Mouse (Mus musculus) CD8-positive naive resting alpha-beta T cell, adult 2 months (primary cell): ENCODE results near the gene Commd2.

Experiments
- DNase-seq, 2 experiments: peaks; one replicate each; pipeline ENCODE4 v3.0.0; 2022; ENCODE audit warnings: low read depth in 2 of 2, low spot score in 2 of 2

The Commd2 gene

DNA sequence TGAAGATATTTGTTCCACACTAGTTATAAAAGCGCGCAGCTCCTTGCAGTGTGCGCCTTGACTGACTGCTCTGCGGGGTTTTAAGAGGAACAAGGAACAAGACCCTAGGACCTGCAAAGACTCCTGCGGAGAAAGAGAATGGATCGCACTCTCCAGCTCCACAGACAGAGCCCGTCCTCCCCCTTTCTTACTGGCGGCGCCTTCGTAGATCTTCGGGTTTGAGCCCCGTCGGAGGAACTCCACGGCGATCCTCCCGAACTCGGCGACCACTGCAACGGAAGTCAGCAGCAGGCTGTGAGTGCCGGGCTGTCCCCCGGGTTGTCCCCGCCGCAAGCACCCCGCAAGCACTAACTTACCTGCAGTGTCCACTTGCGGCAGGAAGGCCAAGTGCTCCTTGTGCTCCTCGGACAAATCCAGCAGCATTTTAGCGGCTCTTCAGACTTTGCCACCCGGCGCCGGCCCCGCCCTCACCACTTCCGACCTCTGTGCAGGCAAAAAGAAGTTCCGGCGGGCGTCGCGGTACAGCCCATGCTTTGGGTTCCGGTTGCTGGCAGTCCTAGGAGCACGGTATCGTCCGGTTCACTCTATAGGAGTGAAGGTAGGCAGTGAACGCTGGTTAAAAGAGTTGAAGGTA, at the start of gene Commd2:
TSS of gene Commd2 (minus strand) at position 485 of the 634 bp plus-strand sequence.
- peak; percentile 82 to 89 for DNase-seq

DNA sequence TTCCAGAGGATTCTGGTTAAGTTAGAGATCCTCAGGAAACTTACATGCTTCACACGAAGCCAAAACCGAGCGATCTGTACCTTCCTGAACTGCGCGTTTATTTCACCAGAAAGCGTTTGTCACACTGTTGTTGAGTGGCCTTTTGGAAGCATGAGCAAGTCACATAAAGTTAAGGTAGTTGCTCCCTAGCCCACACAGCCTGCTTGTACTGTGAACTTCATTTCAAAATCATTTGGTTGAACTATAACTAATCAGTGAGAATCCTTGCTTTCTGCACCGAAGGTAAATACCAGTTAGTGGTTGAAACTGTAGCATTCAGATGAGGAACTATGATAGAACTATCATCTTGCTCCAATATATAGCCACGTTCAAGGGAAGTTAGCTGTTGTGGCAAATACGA, 45.3 kb upstream of the Commd2 start:
- DNase-seq = no peak

DNA sequence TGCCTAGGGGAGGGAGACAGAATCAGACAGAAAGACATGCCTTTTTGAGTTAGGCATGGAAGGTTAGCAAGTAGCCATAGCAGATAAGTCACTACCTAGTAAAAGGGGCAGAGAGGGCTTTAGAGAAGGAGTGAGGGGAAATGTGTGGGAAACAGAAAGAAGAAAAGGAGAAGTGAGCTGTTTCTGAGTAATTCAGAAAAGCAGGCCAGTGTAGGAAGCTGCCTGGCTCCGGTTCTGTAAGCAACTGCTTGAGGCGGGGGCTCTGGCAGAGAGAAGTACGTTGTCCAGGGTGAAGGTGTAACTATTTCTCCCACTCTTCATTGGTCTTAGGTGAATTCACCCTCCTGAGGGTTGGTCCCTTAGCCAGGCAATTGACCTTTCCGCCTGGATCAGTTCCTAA, 44.7 kb upstream of the Commd2 start:
- DNase-seq = no peak

DNA sequence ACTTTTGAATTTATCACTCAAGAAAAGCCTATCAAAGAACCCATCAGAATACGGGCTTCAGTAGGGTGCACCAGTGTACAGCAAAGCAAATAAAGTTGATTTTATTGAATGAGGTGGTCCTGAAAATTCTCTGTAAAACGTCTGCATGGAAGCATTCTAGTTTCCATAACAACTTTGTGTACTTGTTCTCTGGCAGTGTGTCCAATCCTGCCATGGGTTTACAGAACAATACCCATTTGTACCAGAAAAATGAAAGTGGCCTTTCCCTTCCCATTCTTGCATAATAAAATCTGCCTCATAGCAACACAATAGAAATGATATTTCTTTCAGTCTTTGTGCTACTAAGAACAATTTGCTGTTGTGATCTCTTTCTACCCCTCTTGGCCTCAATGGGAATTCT, 41.2 kb upstream of the Commd2 start, which contains the start of gene Ankub1:
TSS of gene Ankub1 (minus strand) at position 81 of the 400 bp plus-strand sequence.
- DNase-seq = no peak

DNA sequence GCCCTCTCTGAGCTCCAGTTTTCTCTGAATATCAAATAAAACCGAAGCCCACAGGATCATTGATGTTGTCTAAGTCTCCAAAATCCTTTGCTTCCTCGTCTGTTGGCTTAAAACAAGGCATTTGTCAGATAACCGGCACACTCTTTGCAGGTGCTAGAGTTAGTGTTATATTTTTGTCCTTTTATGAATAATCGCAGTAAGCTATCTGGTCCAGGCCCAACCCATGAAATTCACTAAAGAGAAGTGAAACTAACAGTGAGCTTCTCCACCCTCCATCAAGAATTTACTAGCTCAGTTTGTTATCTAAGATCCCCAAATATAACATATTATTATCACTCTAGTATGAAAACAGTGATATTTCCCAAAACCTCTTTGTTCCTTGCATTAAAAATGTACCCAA, 40.3 kb upstream of the Commd2 start:
- DNase-seq = no peak

DNA sequence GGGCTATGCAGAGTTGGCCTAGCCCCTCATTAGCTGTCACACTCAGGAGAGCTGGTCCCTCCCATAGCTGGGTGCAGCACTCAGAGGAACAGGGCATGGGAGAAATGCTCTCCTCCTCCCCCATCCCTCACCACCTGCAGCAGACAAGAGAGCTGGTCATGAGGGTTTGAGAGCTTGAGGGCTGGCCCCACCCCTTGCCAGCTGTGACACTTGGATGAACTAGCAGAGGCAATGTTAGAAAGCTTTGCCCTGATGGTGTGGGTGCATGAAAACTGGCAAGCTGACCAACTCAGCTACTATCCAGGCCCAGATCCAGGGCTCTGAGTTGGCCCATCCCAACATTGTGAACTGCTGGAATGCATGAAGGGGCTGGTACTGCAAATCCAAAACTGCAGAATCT, 26.3 kb upstream of the Commd2 start:
- DNase-seq = no peak

DNA sequence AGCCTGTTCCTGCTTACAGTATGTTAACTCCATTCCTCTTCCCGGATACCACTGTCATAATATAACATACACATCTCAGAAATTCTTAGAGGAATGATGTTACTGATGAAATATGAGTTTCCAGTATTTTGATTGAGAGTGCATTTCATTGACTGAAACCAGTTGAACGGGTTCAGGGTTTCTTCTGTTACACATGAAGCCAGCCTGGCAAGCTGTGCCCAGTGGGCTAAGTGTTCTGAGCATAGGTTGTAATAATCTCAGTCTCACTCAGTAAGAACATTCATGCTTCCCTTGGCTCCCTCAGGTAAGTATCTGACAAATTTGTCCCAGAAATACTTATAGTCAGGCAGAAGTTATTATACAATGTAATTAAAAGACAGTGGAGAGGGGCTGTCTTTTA, 22.6 kb upstream of the Commd2 start:
- DNase-seq = no peak

DNA sequence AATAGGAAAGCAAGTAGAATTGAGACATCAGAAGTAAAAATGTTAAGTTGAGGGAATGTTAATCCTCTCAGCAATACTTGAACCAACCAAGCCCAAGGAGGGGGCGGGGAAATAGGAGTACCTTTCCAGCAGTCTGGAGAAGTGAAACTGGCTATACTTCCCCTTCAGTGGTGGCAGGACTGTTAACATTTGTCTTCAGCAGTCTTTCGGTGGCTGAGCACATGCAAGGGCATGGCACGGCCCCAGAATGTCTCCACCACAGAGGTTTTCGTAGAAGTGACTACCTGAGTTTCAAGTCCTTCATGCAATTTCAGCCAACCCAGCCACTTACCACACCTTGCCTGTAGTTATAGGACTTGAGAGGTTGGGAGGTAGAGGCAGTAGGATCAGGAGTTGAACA, 22.1 kb upstream of the Commd2 start:
- DNase-seq = no peak

DNA sequence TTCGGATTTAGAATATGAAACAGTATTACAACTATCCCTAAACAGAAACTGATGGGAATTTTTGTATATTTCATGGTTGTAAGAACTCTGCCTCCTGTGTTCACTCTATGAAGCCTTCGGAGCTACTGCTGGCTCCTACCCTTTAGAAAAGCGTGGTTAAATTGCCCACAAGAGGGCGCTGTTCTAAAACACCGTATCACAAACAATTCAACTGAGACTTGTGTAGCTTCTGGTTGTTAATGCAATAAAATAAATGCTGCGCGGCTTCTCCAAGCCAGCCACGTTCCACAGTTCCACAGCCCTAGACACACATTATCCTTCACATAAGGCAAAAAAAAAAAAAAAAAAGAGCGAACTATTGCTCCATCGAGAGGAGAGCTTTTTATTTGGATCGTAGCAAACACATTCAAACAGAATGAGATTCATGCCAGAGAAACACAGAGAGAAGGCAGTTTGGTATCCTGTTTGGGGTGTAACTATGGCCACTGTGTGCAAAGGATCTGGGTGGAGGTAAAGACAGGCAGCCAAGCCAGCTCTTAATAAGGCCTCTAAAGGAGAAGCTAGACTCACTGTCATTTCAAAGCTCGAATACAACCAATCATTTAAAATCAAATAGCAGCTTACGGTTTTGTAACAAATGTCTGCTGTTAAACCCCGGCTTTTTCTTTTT, 15.7 kb upstream of the Commd2 start:
- peak; percentile 23 to 45 for DNase-seq

DNA sequence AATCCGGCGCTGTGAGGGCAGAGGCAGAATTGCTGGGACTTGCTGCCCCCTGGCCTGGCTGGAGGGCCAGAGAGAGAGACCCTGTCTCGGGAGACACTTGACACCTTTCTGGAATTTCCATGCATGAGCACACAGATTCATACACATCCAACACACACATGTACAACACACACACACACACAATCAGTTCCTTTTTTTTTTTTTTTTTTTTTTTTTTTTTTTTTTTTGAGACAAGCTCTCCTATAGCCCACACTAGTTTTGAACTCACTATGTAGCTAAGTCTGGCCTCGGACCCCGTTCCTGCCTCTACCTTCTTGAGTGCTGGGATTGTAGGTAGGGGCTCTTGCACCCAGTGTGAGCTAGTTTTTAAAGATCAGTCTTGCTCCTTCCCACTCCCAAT, 14.4 kb upstream of the Commd2 start:
- DNase-seq = no peak

DNA sequence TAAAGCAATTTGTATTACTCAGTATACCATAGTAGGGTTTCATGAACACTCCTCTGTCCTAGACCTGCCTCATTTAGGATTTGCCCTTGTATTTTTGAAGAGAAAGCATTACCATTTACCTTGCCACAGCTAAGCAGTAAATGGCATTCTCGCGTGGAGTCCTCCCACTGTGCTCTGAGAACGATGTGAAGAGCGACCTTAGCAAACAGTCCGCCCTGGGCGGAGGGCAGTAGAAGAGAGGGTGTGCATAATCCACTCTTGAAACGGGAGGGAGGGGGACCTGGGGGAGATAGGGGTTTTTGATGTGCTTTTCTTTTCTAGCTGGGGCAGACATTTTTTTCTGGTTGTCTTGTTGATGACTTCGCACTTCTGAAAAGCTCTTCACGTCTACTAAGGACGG, 13.2 kb upstream of the Commd2 start:
- DNase-seq = no peak

DNA sequence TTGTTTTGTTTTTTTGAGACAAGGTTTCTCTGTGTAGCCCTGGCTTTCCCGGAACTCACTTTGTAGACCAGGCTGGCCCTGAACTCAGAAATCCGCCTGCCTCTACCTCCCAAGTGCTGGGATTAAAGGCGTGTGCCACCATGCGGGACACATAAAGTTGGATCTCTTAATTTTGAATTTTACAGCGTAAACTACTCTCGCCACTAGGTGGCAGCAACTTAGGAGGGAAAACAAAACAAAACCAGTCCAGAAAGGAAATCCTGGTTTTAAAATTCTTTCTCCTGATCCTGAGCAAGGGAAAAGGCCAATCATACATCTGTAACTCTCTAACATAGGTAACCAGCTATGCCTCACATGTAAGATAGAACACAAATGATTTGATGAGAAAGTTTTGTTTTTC, 12.2 kb upstream of the Commd2 start:
- DNase-seq = peak in 1 of 2 experiments; percentile 30

DNA sequence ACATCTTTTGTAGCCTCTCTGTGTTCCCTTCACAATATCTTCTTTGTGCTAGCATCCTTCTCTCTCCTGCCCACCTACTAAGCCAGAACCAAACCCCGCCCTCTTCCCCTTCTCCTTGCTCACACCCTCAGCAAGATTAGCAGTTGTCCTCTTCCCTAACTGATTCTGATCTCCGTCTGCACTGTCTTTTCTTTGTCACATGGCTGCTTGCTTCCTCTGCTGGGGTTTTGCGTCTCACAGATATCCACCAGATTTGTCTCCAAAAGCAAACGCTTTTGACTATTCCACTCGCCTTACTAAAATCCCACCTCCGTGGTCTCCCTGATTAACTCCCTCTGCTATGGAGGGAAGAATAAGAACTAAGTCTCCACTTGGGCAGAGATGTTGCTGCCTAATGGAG, 7.1 kb upstream of the Commd2 start:
- DNase-seq = no peak

DNA sequence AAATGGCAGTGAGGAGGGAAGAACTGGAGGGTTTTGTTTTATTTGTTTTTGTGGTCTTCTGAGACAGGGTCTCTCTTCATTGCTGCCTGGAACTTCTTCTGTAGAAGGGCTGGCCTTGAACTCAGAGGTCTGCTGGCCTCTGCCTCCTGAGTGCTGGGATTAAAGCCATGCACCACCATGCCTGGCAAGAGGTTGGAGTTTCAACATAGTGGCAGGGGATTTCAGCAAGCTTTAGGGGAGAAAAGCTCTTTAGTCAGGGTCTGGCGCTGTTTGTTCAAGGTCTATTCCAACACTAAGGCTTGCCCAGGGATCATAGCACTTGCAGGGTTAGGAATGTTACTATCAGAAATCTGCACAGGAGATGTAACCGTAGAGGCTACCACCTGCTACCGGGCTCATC, 2.1 kb upstream of the Commd2 start:
- no peak for DNase-seq

DNA sequence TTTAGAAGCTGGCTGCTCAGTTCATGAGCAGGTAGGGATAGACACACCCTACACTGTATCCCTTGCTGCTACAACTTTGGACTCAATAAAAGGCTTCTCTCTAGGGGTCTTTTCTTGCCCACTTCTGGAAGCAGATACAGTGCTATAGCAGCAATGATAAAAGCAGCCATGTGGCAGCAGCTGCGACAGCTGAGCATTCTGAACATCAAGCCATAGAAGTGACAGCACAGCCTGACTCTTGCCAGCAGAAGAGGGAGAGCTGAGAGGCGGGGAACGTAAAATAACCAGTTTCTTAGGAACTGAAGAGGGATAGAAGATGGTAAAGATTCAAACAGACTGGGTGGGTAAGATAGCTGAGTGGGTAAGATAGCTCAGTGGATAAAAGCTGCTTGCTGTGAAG, 970 bp upstream of the Commd2 start:
- no peak for DNase-seq

DNA sequence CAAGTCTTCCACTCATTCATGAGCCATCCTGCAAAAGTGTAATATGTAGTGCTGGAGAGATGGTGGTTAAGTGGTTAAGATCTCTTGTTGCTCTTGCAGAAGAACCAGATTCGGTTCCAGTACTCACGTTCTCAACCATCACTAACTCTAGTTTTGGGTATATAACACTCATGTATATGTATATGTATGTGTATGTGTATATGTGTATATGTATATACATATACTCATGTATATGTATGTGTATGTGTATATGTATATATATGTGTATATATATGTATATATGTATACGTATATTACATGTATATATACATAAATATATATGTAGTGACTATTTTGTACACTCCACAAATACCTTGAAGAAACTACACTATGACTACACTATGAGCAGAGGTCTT, 347 bp upstream of the Commd2 start:
- DNase-seq = no peak

DNA sequence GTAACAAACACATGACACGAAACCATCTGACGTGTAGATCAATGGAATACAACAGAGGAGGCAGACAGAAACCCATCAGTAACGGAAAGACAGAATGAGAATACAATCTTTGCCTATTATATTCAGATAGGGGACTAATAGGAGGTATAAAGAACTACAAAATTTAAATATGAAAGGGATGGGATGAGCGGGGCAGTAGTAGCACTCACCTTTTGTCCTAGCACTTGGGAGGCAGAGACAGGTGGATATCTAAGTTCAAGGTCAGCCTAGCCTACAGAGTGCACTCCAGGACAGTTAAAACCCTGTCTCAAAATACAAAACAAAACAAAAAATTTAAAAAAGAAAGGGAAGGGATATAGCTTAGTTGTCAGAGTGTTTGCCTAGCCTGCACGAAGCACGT, 8.3 kb downstream of the Commd2 start:
- no peak for DNase-seq

DNA sequence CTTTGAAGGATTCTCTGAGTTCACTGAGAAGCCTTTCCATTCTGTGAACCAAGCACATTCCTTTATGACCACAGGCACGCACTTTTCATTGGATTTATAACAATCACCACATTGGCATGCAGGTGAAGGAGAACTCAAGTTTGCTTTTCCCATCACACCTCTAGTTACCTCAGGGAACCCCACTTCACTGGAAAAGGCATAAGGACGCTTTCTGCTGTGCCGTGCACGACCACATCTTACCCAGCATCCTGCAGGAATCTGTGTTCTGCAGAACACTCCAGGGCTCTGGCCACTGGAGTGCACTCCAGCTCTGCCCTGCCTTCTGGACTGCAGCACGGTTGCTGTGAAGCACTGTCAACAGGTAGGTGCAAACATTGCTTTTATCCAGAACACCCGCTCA, 13.9 kb downstream of the Commd2 start:
- no peak for DNase-seq

DNA sequence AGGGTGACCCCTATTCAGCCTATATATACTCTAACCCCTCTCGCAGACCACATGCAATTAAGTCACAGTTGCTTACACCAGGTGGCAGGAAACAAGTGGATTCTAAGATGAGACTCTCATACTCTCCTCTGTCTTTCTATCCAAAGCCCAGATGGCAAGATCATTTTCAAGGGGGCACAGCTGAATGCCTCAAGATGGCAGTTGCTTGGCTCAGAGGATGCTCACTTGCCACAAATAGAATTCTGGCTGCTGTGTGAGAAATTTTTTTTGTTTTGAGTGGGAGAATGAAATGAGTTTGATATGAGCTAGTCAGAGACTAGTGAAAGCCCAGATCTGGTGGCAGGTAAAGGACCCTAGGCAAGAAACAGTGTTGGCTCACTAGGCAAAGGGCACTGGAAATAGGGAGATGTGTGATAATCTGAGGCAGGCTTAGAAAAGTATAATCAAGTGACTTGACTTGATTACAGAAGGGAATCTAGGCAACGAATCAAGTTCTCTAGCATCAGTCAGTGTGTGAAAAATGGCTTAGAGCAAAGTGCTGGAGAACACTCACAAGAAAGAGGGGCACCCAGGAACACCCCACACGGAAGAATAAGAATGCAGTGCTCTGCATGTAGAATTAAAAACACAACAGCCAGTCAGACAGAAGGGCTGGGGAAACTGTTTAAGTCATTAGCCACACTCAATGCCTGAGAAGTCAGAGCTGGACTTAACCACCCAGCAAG, 16.6 kb downstream of the Commd2 start:
- DNase-seq = no peak

DNA sequence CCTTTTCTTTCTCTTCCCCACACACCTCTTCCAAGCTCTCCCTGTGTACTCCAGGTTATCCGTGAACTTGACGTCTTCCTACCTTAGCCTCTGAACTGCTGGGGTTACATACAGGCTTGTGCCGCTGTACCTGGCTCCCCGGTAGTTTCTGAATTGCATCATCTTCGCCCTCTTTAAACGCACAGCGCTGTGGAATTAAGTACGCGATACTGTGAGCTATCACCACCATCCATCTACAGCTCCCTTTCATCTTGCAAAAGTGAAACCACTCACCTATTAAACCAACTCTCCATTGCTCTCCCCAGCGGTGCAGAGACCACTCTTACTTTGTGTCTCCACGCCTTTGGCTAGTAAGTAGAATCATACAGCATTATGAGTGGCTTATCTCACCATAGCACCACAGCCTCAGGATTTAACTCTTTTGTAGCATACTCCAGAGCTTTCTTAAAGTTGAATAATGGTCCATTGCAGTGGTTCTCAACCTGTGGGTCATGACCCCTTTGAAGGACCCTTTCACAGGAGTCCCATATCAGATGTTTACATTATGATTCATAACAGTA, 24.5 kb downstream of the Commd2 start:
- no peak for DNase-seq

DNA sequence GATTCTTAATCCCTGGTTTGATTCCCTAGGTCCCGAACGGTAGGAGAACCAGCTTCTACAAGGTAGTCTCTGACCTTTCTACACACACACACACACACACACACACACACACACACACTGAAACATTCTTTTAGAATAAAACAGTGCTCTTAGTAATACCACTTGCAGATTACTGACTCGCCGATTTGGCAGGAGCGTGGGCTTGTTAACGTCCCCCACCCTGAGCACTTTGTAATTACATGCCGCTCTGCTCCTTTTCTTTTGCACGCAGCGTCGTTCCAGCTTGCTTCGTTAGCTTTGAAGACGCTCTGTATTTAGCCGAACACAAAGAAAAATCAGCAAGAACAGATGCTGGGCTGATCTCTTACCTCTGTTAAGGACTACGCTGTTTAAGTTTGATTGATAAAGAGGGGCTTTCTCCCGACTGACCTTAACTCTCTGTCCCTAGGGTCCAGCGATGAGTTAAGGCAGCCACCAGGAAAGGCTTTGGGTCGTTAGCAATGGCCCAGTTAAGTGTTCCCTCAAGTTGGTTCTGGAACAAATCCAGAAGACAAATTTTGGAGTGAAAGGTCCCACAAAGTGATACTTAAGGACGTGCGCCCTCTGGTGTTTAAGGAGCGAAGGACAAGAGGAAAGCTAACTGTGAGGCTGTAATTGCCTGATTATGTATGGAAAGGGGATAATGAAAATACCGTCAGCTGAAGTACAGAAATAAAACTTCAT, 26.1 kb downstream of the Commd2 start:
- DNase-seq = peak; percentile 2 to 9
